Mouse (Mus musculus) neural tube, embryonic 11.5 days (tissue): ENCODE data around the gene Pde4c. TPM values are rescaled to one million over a fixed set of nuclear protein-coding genes. Genes with fewer than 3 reads are reported as not detected.

Source experiments
- ATAC-seq: fragments of 200-750 bp; cut with Nextera tagmentation; 2 replicates; pipeline ENCODE4 v1.8.0; 2017; ENCODE audit warnings: moderate number of reproducible peaks, mild to moderate bottlenecking, moderate TSS enrichment, moderate library complexity; ENCODE audit not compliant: insufficient read depth, low FRiP score, low TSS enrichment
- DNase-seq: peaks from one replicate; pipeline ENCODE4 v3.0.0-alpha.2; 2015; ENCODE audit warnings: low spot score
- H3K27ac ChIP-seq: fragments of 300-500 bp; sonication (generic); 2 replicates; pipeline ENCODE4 v1.5.1; 2014; ENCODE audit warnings: low read depth, mild to moderate bottlenecking, low read length
- H3K27me3 ChIP-seq: fragments of 300-500 bp; sonication (generic); 2 replicates; pipeline ENCODE4 v1.6.1; 2014; ENCODE audit warnings: mild to moderate bottlenecking, low read length, mixed read lengths; ENCODE audit not compliant: control insufficient read depth, insufficient read depth
- H3K36me3 ChIP-seq: fragments of 300-500 bp; sonication (generic); 2 replicates; pipeline ENCODE4 v1.6.1; 2014; ENCODE audit warnings: mild to moderate bottlenecking, low read length, moderate library complexity, mixed read lengths; ENCODE audit not compliant: control insufficient read depth, insufficient read depth
- H3K4me1 ChIP-seq: fragments of 300-500 bp; sonication (generic); 2 replicates; pipeline ENCODE4 v1.6.1; 2014; ENCODE audit warnings: low read length, mixed read lengths; ENCODE audit not compliant: control insufficient read depth, insufficient read depth
- H3K4me2 ChIP-seq: fragments of 300-500 bp; sonication (generic); 2 replicates; pipeline ENCODE4 v1.6.1; 2014; ENCODE audit warnings: low read depth, mild to moderate bottlenecking, moderate library complexity
- H3K4me3 ChIP-seq: fragments of 300-500 bp; sonication (generic); 2 replicates; pipeline ENCODE4 v1.5.1; 2014; ENCODE audit warnings: low read depth, low read length
- H3K9ac ChIP-seq: fragments of 300-500 bp; sonication (generic); 2 replicates; pipeline ENCODE4 v1.6.1; 2014; ENCODE audit warnings: mild to moderate bottlenecking, low read length
- H3K9me3 ChIP-seq: fragments of 300-500 bp; sonication (generic); 2 replicates; pipeline ENCODE4 v1.6.1; 2016; ENCODE audit warnings: low read length; ENCODE audit not compliant: control insufficient read depth
- WGBS: fragments of 180-500 bp; shearing (Covaris S2); extraction: QIAGEN DNeasy Blood & Tissue Kit; methylation state at CpG from one replicate; pipeline ENCODE4 v1.1.7; 2014; 5-methylcytosine and 5-hydroxymethylcytosine counted together
- polyA plus RNA-seq: library from polyadenylated mRNA; unstranded; fragments of >200 nt; fragmentation: Nextera tagmentation; extraction: Ambion mirVana; gene quantifications from 2 replicates; pipeline ENCODE4 v1.2.1, GENCODE M21; 2014

Gene Pde4c
- polyA plus RNA-seq, 1 experiment from 2014 or later, result 0.42 TPM

DNA sequence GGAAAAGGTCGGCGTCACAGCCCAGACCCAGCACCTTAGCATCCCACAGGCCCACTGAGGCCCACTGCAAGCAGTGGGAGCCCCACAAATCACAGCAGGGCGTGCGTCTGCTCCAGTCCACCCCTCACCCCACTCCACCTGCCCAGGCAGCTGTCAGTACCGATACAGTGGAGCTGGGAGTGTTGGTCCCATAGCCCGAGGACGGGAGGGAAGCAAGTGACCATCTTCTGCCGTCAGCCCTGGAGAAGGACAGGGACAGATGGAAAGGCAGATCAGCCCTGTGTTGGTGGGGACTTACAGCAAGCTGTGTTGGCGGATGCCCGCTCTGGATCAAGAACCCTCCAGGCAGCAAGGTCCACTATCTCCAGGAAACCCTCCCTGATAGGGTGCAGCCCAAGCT lies 65.5 kb downstream of the Pde4c start:
- no peaks in the 10 kb centered on the region for H3K27me3 ChIP-seq
- no peaks in the 10 kb centered on the region for H3K9me3 ChIP-seq
- H3K4me2 ChIP-seq, result no peak overlapping the region
- H3K9ac ChIP-seq, result no peak overlapping the region
- peaks cover 24% of the 10 kb centered on the region for H3K4me1 ChIP-seq
- H3K27ac ChIP-seq, result no peak overlapping the region
- H3K4me3 ChIP-seq, result no peak overlapping the region
- DNase-seq, result no peak
- ATAC-seq, result no peak
- no peaks in the 10 kb centered on the region for H3K36me3 ChIP-seq
- 79% methylated on average over 10 of the region's 10 CpGs for WGBS

DNA sequence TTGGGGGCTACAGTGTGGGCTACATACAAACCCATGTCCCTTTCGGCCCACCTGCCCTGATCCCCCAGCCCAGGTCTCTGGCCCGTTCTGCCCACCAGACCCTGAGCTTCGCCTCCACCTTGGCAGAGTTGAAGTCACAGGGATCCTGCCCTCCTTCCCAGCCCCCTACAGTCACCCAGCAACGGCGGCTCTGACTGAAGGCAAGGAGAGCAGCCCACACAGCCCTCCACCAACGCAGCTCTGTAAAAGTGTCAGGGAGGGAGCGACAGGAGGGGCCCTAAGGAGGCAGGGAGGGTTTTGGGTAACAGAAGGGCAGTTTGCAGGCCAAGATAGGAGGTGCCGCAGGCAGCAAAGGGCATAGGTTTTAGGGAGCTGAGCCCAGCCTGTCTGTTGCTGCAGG lies 67.3 kb downstream of the Pde4c start:
- H3K4me1 ChIP-seq, result peaks cover 24% of the 10 kb centered on the region
- H3K9me3 ChIP-seq, result no peaks in the 10 kb centered on the region
- H3K9ac ChIP-seq, result peak overlapping the region; percentile 26
- H3K36me3 ChIP-seq, result no peaks in the 10 kb centered on the region
- WGBS, result 68% methylated on average over 8 of the region's 8 CpGs
- peak overlapping the region; percentile 61; the same call in 1 of the 2 replicates for H3K4me2 ChIP-seq
- DNase-seq, result no peak
- no peak for ATAC-seq
- H3K27me3 ChIP-seq, result 0 out of 2 replicates have a peak, but pooled peaks cover 5% of the 10 kb centered on the region
- no peak overlapping the region for H3K27ac ChIP-seq
- H3K4me3 ChIP-seq, result no peak overlapping the region

DNA sequence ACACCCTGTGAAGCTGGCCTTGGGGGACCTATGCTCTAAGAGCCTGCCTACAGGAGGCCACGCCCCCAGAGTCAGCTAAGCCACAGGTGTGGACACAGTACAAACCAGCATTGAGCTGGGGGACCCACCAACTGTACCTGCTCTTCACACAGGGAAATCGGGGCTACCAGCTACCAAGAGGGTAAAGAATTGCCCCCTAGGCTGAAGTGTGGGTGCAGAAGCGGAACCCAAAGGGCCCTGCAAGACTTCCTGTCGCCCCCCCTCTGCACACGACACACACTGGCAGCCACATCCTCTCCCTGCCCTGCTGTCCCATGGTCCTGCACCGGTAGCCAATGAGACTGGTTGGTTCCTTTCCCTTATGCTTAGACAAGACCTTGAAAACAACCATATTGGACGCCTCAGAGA lies 67.8 kb downstream of the Pde4c start:
- no peak for ATAC-seq
- no peaks in the 10 kb centered on the region for H3K9me3 ChIP-seq
- DNase-seq, result no peak
- H3K4me1 ChIP-seq, result peaks cover 27% of the 10 kb centered on the region
- H3K27me3 ChIP-seq, result peaks cover 5% of the 10 kb centered on the region; the same call in 1 of the 2 replicates
- H3K27ac ChIP-seq, result no peak overlapping the region
- H3K4me2 ChIP-seq, result peak overlapping the region; percentile 61
- H3K36me3 ChIP-seq, result no peaks in the 10 kb centered on the region
- H3K9ac ChIP-seq, result no peak overlapping the region
- 80% methylated on average over 7 of the region's 7 CpGs for WGBS
- peak overlapping the region; percentile 45 for H3K4me3 ChIP-seq

DNA sequence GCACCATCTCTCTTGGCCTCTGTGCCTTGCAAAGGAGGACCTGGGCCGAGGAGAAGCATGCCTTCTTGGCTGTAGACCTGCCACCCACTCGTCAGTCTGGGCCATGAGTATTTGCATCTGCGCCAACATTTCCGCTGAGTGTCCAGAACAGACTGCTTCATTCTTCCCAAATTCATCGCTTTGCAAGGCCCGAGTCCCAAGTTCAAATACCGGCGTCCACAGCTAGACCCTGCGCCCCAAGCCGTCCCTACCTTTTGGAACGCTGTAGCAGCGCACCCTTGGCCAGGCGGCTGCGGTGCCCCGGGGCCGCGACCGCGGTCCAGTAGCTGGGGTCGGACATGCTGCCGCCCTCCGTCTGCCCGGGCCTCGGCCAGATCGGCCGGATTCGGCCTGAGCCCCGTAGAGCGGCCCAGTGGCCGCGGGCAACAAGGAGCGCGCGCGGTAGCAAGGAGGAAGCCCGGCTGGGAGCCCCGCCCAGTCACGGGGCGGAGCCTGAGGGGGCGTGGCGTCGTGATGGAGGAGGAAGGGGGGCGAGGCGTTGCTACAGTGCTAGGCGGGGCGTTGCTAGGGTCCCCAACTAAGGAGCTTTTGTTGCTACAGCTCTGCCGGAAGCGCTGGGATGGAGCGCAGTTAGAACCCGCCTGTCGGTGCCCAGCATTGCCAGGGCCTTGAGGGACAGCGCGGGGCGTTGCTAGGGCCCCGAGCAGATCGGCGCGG lies 68.6 kb downstream of the Pde4c start:
- H3K4me3 ChIP-seq, result peak overlapping the region; percentile 45
- no peaks in the 10 kb centered on the region for H3K9me3 ChIP-seq
- 7% methylated on average over 58 of the region's 58 CpGs for WGBS
- peak overlapping the region; percentile 77 for H3K9ac ChIP-seq
- H3K4me2 ChIP-seq, result peak overlapping the region; percentile 61
- H3K27ac ChIP-seq, result peak overlapping the region; percentile 68
- peaks cover 31% of the 10 kb centered on the region for H3K4me1 ChIP-seq
- DNase-seq, result peak; percentile 99
- H3K27me3 ChIP-seq, result peaks cover 7% of the 10 kb centered on the region; the same call in 1 of the 2 replicates
- no peaks in the 10 kb centered on the region for H3K36me3 ChIP-seq
- peak; percentile 81 for ATAC-seq

DNA sequence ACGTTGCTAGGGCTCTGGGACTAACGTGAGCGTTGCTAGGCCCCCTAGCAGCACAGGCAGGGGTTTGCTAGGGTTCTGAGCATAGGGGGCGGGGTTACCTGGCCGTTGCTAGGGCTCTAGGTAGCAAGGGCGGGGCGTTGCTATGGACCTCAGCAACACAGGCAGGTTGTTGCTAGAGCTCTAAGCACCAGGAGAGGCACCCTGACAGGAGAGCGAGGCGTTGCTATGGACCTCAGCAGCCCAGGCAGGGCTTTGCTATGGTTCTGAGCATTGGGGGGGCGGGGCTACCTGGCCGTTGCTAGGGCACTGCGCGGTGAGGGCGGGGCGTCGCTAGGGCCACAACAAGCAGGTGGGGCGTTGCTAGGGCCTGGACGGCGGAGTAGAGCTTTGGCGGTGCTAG lies 69.2 kb downstream of the Pde4c start:
- H3K4me1 ChIP-seq, result peaks cover 32% of the 10 kb centered on the region
- ATAC-seq, result peak; percentile 28

DNA sequence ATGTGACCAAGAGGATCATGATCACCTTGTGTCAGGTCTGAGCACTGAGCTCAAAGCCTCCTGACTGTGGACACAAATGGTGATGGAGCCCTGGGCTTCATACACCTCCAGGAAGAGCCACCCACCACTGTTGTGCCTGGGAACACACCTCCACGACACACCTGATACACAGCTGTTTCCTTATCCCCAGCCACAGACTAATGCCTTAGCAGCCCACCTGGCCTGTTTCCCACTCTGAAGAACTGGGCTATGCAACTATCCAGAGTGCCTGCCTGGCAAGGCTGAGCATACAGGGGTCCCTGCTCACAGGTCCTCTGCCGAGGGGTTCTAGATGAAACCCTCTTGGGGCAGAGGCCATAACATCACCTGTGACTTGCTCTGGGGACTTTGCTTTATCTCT lies 70.7 kb downstream of the Pde4c start:
- ATAC-seq, result no peak
- WGBS, result 92% methylated on average over 2 of the region's 2 CpGs
- peaks cover 23% of the 10 kb centered on the region for H3K27me3 ChIP-seq

More for the DNA sequence above, 69.2 kb downstream of the Pde4c start:
- Histone ChIP-seq H3K27ac (peak overlapping the region; percentile 68), H3K4me3 (peak overlapping the region; percentile 45), H3K36me3 (no peaks in the 10 kb centered on the region), H3K4me2 (peak overlapping the region; percentile 61), H3K27me3 (peaks cover 8% of the 10 kb centered on the region), H3K9ac (peak overlapping the region; percentile 77; the same call in 1 of the 2 replicates), H3K9me3 (no peaks in the 10 kb centered on the region)
- no peak for DNase-seq
- under 1% methylated on average over 20 of the region's 20 CpGs for WGBS

DNA sequence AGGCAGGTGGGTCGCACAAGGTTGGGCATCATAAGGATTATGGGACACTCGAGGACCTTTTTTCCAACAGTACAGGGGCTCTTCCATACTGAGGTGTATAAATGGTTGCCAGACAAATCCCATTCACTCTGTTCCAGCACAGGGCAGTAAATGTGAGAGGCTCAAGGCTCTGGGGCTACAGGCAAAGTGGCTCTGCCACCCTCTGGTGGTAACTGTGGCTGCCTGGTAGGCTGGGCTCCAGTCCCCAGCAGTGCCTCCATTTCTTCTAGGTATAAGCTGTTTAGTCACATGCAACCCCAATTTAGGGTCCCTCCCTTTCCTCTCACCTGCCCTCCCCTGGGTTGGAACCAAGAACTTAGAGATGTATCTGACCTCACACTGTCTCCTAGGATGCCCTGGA lies 71.8 kb downstream of the Pde4c start:
- no peak overlapping the region for H3K9ac ChIP-seq
- peaks cover 34% of the 10 kb centered on the region for H3K4me1 ChIP-seq
- WGBS, result 82% methylated on average over 2 of the region's 2 CpGs

More for the DNA sequence above, 70.7 kb downstream of the Pde4c start:
- no peak overlapping the region for H3K9ac ChIP-seq
- H3K4me1 ChIP-seq, result peaks cover 34% of the 10 kb centered on the region
- H3K9me3 ChIP-seq, result no peaks in the 10 kb centered on the region
- no peak overlapping the region for H3K4me2 ChIP-seq
- DNase-seq, result no peak
- no peak overlapping the region for H3K27ac ChIP-seq
- H3K4me3 ChIP-seq, result no peak overlapping the region
- H3K36me3 ChIP-seq, result no peaks in the 10 kb centered on the region

DNA sequence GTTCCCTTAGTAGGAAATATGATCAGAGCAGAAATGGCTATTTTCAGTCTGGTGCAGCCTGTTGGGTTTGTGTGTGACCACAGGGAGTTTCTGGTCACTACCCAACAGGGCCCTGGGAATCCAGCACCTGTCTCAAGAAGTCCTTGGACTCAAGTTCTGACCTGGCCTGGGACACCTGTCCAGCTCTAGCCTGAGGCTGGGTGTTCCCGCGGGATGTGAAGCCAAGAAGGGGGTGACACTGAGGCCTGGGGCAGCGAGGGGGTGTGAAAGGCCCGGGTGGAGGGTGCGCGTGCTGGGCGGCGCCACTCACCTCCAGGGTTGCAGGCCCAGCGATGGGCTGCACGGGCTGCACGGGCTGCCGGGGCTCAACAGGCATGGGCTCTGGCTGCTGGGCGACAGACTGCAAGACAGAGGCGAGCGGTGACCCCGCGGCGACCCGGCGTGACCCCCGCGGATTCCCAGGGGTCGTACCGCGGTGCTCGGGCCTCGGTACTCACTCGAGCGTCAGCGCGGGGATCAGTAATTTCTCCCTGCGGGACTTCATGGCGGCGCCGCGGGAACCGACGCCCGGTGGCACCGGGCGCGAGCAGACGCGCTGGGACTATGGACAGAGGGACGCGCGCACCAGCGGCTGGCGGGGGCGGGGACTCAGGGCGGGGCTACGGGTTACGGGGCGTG lies 73.0 kb downstream of the Pde4c start:
- H3K27me3 ChIP-seq, result peaks cover 36% of the 10 kb centered on the region
- 2% methylated on average over 53 of the region's 54 CpGs for WGBS
- peak overlapping the region; percentile 61 for H3K9ac ChIP-seq
- no peaks in the 10 kb centered on the region for H3K36me3 ChIP-seq
- H3K9me3 ChIP-seq, result no peaks in the 10 kb centered on the region
- H3K4me3 ChIP-seq, result peak overlapping the region; percentile 52
- peak overlapping the region; percentile 39; the same call in 1 of the 2 replicates for H3K27ac ChIP-seq
- peaks cover 27% of the 10 kb centered on the region for H3K4me1 ChIP-seq
- H3K4me2 ChIP-seq, result peak overlapping the region; percentile 65
- DNase-seq (no peak), ATAC-seq (no peak)

More for the DNA sequence above, 71.8 kb downstream of the Pde4c start:
- H3K4me3 ChIP-seq, result no peak overlapping the region
- no peak overlapping the region for H3K4me2 ChIP-seq
- peaks cover 33% of the 10 kb centered on the region for H3K27me3 ChIP-seq
- no peaks in the 10 kb centered on the region for H3K36me3 ChIP-seq
- no peak for ATAC-seq
- no peak for DNase-seq
- H3K9me3 ChIP-seq, result no peaks in the 10 kb centered on the region
- H3K27ac ChIP-seq, result no peak overlapping the region
